Mouse (Mus musculus): ENCODE results near the gene Gbgt1. TPM values are rescaled to one million over a fixed set of nuclear protein-coding genes. Genes with fewer than 3 reads are reported as not detected.
"Not testable (repeated sequence)": the region's sequence is repeated elsewhere in the genome, so short reads cannot be mapped to it uniquely, and the experiment has no call there.

The Gbgt1 gene
- polyA plus RNA-seq, 1 experiment from 2014 or later: 0.43 TPM

DNA sequence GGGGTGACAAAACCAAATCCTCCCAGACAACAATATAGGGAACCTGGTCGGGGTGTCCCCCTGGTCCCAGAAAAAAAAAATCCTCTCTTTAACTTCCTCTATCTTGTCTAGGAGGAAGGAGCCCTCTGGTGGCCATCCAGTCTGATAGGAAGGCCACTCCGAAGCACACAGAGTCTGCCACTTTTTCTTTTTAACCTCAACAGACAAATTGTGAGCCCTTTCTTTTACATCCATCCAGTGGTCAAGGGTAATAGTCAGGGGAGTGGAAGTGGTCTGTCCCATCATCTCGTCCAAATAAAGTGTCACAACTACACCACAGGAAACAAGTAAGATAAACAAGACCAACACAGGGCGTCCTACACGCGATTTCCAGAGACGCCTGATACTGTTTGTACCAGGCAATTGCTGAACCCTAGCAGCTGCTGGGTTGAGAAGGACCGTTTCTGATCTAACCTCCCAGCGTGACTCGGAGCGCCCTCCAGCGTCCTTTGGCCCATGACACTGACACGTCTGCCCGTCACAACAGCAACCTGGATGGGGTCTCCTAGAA lies 1.4 kb upstream of the Gbgt1 start:
- Histone ChIP-seq H3K36me3 (ENCODE audit: control insufficient read depth, insufficient read depth) (no peaks in the 10 kb centered on the region), H3K4me1 (ENCODE audit: control insufficient read depth, insufficient read depth, low read length) (no peaks in the 10 kb centered on the region), H3K27me3 (ENCODE audit: control insufficient read depth, insufficient read depth, low read length) (no peaks in the 10 kb centered on the region), H3K27ac (ENCODE audit: low read length) (no peak overlapping the region), H3K9ac (ENCODE audit: low read length) (no peak overlapping the region), H3K9me3 (replicated peaks; ENCODE audit: control insufficient read depth, low read length) (no peaks in the 10 kb centered on the region), H3K4me2 (ENCODE audit: low read depth, low read length) (no peak overlapping the region), H3K4me3 (ENCODE audit: low read length) (no peak overlapping the region)
- ATAC-seq (replicated peaks; ENCODE audit: extremely low read depth, insufficient read depth, low FRiP score): no peak
- WGBS: 75% methylated on average over 14 of the region's 14 CpGs

GRCm38 (mm10) chr2:28495801-28496595 lies 693 bp upstream of the Gbgt1 start:
- Histone ChIP-seq H3K36me3 (ENCODE audit: control insufficient read depth, insufficient read depth) (no peaks in the 10 kb centered on the region), H3K4me1 (ENCODE audit: control insufficient read depth, insufficient read depth, low read length) (no peaks in the 10 kb centered on the region), H3K4me3 (ENCODE audit: low read length) (no peak overlapping the region), H3K27me3 (ENCODE audit: control insufficient read depth, insufficient read depth, low read length) (no peaks in the 10 kb centered on the region), H3K9ac (ENCODE audit: low read length) (no peak overlapping the region), H3K27ac (ENCODE audit: low read length) (no peak overlapping the region), H3K4me2 (ENCODE audit: low read depth, low read length) (no peak overlapping the region), H3K9me3 (replicated peaks; ENCODE audit: control insufficient read depth, low read length) (no peaks in the 10 kb centered on the region)
- no peak for ATAC-seq (replicated peaks; ENCODE audit: extremely low read depth, insufficient read depth, low FRiP score)
- 75% methylated on average over 16 of the region's 16 CpGs for WGBS

- H3K27me3 ChIP-seq (ENCODE audit: control insufficient read depth, insufficient read depth, low read length): no peaks in the 10 kb centered on the region
- no peak overlapping the region for H3K27ac ChIP-seq (ENCODE audit: low read length)
- H3K4me1 ChIP-seq (ENCODE audit: control insufficient read depth, insufficient read depth, low read length): no peaks in the 10 kb centered on the region
- H3K9ac ChIP-seq (ENCODE audit: low read length): no peak overlapping the region
- H3K9me3 ChIP-seq (replicated peaks; ENCODE audit: control insufficient read depth, low read length): no peaks in the 10 kb centered on the region
- WGBS: 73% methylated on average over 5 of the region's 5 CpGs
- no peak overlapping the region for H3K4me3 ChIP-seq (ENCODE audit: low read length)
- H3K36me3 ChIP-seq (ENCODE audit: control insufficient read depth, insufficient read depth): no peaks in the 10 kb centered on the region
- no peak overlapping the region for H3K4me2 ChIP-seq (ENCODE audit: low read depth, low read length)
- no peak for ATAC-seq (replicated peaks; ENCODE audit: extremely low read depth, insufficient read depth, low FRiP score)
These were observed 870 bp downstream of the Gbgt1 start for GRCm38 (mm10) chr2:28497561-28497960.

- no peaks in the 10 kb centered on the region for H3K9me3 ChIP-seq (replicated peaks; ENCODE audit: control insufficient read depth, low read length)
- H3K9ac ChIP-seq (ENCODE audit: low read length): no peak overlapping the region
- no peak overlapping the region for H3K27ac ChIP-seq (ENCODE audit: low read length)
- no peak overlapping the region for H3K4me3 ChIP-seq (ENCODE audit: low read length)
- H3K4me2 ChIP-seq (ENCODE audit: low read depth, low read length): no peak overlapping the region
- WGBS: 69% methylated on average over 4 of the region's 4 CpGs
- no peak for ATAC-seq (replicated peaks; ENCODE audit: extremely low read depth, insufficient read depth, low FRiP score)
- H3K36me3 ChIP-seq (ENCODE audit: control insufficient read depth, insufficient read depth): no peaks in the 10 kb centered on the region
- no peaks in the 10 kb centered on the region for H3K27me3 ChIP-seq (ENCODE audit: control insufficient read depth, insufficient read depth, low read length)
- no peaks in the 10 kb centered on the region for H3K4me1 ChIP-seq (ENCODE audit: control insufficient read depth, insufficient read depth, low read length)
These were observed 1.7 kb downstream of the Gbgt1 start for GRCm38 (mm10) chr2:28498431-28498830.

DNA sequence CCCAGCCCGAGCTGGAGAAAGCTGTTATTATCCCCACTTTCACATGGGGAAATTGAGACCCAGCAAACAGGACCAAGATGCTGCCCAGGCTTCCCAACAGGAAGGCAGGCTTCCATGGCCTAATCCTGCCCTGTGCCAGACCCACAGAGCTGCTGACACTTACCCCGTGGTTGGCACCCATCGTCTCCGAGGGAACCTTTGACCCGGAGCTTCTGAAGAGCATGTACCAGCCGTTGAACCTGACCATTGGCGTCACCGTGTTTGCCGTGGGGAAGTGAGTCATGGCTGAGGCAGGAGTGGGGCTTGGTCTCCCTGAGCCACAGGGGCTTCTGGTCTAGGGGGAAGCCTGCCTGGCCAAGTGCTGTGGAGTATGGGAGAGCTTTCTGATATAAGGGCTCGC lies 6.3 kb downstream of the Gbgt1 start:
- no peaks in the 10 kb centered on the region for H3K36me3 ChIP-seq (ENCODE audit: control insufficient read depth, insufficient read depth)
- no peaks in the 10 kb centered on the region for H3K4me1 ChIP-seq (ENCODE audit: control insufficient read depth, insufficient read depth, low read length)
- H3K4me3 ChIP-seq (ENCODE audit: low read length): no peak overlapping the region
- WGBS: 69% methylated on average over 10 of the region's 10 CpGs
- ATAC-seq (replicated peaks; ENCODE audit: extremely low read depth, insufficient read depth, low FRiP score): no peak
- H3K27me3 ChIP-seq (ENCODE audit: control insufficient read depth, insufficient read depth, low read length): no peaks in the 10 kb centered on the region
- H3K27ac ChIP-seq (ENCODE audit: low read length): no peak overlapping the region
- no peak overlapping the region for H3K4me2 ChIP-seq (ENCODE audit: low read depth, low read length)
- no peaks in the 10 kb centered on the region for H3K9me3 ChIP-seq (replicated peaks; ENCODE audit: control insufficient read depth, low read length)
- no peak overlapping the region for H3K9ac ChIP-seq (ENCODE audit: low read length)

GRCm38 (mm10) chr2:28504676-28505075 lies 8.0 kb downstream of the Gbgt1 start:
- no peaks in the 10 kb centered on the region for H3K4me1 ChIP-seq (ENCODE audit: control insufficient read depth, insufficient read depth, low read length)
- 87% methylated on average over 13 of the region's 13 CpGs for WGBS
- ATAC-seq (replicated peaks; ENCODE audit: extremely low read depth, insufficient read depth, low FRiP score): no peak
- no peaks in the 10 kb centered on the region for H3K9me3 ChIP-seq (replicated peaks; ENCODE audit: control insufficient read depth, low read length)
- H3K9ac ChIP-seq (ENCODE audit: low read length): no peak overlapping the region
- H3K27me3 ChIP-seq (ENCODE audit: control insufficient read depth, insufficient read depth, low read length): no peaks in the 10 kb centered on the region
- H3K4me3 ChIP-seq (ENCODE audit: low read length): no peak overlapping the region
- no peak overlapping the region for H3K4me2 ChIP-seq (ENCODE audit: low read depth, low read length)
- no peak overlapping the region for H3K27ac ChIP-seq (ENCODE audit: low read length)
- no peaks in the 10 kb centered on the region for H3K36me3 ChIP-seq (ENCODE audit: control insufficient read depth, insufficient read depth)

GRCm38 (mm10) chr2:28505795-28506194 lies 9.1 kb downstream of the Gbgt1 start, which contains the start of gene Gm10134:
Gm10134 (plus strand) TSS chr2:28506095.
- H3K27me3 ChIP-seq (ENCODE audit: control insufficient read depth, insufficient read depth, low read length): no peaks in the 10 kb centered on the region
- no peak within 1 kb of the TSS for H3K4me3 ChIP-seq (ENCODE audit: low read length)
- no peak within 1 kb of the TSS for H3K27ac ChIP-seq (ENCODE audit: low read length)
- no peak within 1 kb of the TSS for H3K4me2 ChIP-seq (ENCODE audit: low read depth, low read length)
- H3K9me3 ChIP-seq (replicated peaks; ENCODE audit: control insufficient read depth, low read length): no peaks in the 10 kb centered on the region
- WGBS: 50% methylated on average over 3 of the region's 3 CpGs
- ATAC-seq (replicated peaks; ENCODE audit: extremely low read depth, insufficient read depth, low FRiP score): no peak
- H3K9ac ChIP-seq (ENCODE audit: low read length): no peak within 1 kb of the TSS
- no peaks in the 10 kb centered on the region for H3K4me1 ChIP-seq (ENCODE audit: control insufficient read depth, insufficient read depth, low read length)
- no peaks in the 10 kb centered on the region for H3K36me3 ChIP-seq (ENCODE audit: control insufficient read depth, insufficient read depth)

DNA sequence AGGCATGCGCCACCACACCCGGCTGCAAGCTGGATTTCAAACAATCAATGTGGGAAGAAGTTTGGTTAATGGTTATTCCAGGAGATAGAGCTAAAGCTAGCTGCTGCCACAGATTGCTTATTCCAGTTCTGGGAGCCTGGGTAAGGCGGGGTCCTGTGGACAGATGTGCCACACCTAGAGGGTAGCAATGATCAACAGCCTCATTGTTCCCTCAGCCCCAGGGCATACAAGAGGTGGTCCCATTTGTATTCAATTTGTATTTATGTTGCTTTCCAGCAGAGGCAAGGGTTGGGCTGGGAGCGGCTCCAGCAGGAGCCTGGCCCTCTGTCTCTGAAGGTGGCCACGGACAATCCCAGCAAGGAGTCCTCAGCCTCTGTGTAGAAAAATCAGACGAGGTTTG lies 9.6 kb downstream of the Gbgt1 start:
- H3K4me3 ChIP-seq (ENCODE audit: low read length): no peak overlapping the region
- H3K36me3 ChIP-seq (ENCODE audit: control insufficient read depth, insufficient read depth): no peaks in the 10 kb centered on the region
- H3K4me1 ChIP-seq (ENCODE audit: control insufficient read depth, insufficient read depth, low read length): no peaks in the 10 kb centered on the region
- ATAC-seq (replicated peaks; ENCODE audit: extremely low read depth, insufficient read depth, low FRiP score): no peak
- H3K9ac ChIP-seq (ENCODE audit: low read length): no peak overlapping the region
- no peak overlapping the region for H3K27ac ChIP-seq (ENCODE audit: low read length)
- H3K4me2 ChIP-seq (ENCODE audit: low read depth, low read length): no peak overlapping the region
- no peaks in the 10 kb centered on the region for H3K27me3 ChIP-seq (ENCODE audit: control insufficient read depth, insufficient read depth, low read length)
- no peaks in the 10 kb centered on the region for H3K9me3 ChIP-seq (replicated peaks; ENCODE audit: control insufficient read depth, low read length)
- WGBS: 84% methylated on average over 6 of the region's 6 CpGs

- H3K9ac ChIP-seq (ENCODE audit: low read length); H3K27me3 ChIP-seq (ENCODE audit: control insufficient read depth, insufficient read depth, low read length); ATAC-seq (replicated peaks; ENCODE audit: extremely low read depth, insufficient read depth, low FRiP score); H3K36me3 ChIP-seq (ENCODE audit: control insufficient read depth, insufficient read depth); H3K4me3 ChIP-seq (ENCODE audit: low read length); H3K4me2 ChIP-seq (ENCODE audit: low read depth, low read length); H3K27ac ChIP-seq (ENCODE audit: low read length); H3K9me3 ChIP-seq (replicated peaks; ENCODE audit: control insufficient read depth, low read length): not testable (repeated sequence)
- peaks cover 12% of the 10 kb centered on the region for H3K4me1 ChIP-seq (ENCODE audit: control insufficient read depth, insufficient read depth, low read length)
- WGBS: 46% methylated on average over 5 of the region's 5 CpGs
These were observed 14.9 kb downstream of the Gbgt1 start for GRCm38 (mm10) chr2:28511600-28511999.

Data from heart, embryonic 16.5 days (tissue).